Mouse (Mus musculus): Measurements from ENCODE around the gene Cd81. TPM values are rescaled to one million over a fixed set of nuclear protein-coding genes. Genes with fewer than 3 reads are reported as not detected.
A peak's percentile ranks its signal among the peaks of the same experiment; 100 is the strongest.

Gene Cd81
- total and polyA plus RNA-seq, 3 experiments = 693 to 3,201 (median 716) TPM

GRCm38 (mm10) chr7:143020764-143021163 lies 31.8 kb upstream of the Cd81 start:
- no peak for DNase-seq

- no peak for DNase-seq
Measured at GRCm38 (mm10) chr7:143021356-143022164, 31.0 kb upstream of the Cd81 start.

GRCm38 (mm10) chr7:143023499-143023898 lies 29.0 kb upstream of the Cd81 start:
- DNase-seq = no peak

GRCm38 (mm10) chr7:143024293-143024692 lies 28.2 kb upstream of the Cd81 start:
- no peak for DNase-seq

- DNase-seq = no peak
Measured at GRCm38 (mm10) chr7:143025496-143025895, 27.0 kb upstream of the Cd81 start.

GRCm38 (mm10) chr7:143027196-143027595 lies 25.3 kb upstream of the Cd81 start:
- DNase-seq = no peak

GRCm38 (mm10) chr7:143031816-143032215 lies 20.7 kb upstream of the Cd81 start:
- peak; percentile 46 for DNase-seq

- DNase-seq = peak; percentile 34
Measured at GRCm38 (mm10) chr7:143033581-143033980, 19.0 kb upstream of the Cd81 start.

- no peak for DNase-seq
Measured at GRCm38 (mm10) chr7:143034112-143034511, 18.4 kb upstream of the Cd81 start.

- DNase-seq = no peak
Measured at GRCm38 (mm10) chr7:143034519-143035450, 17.8 kb upstream of the Cd81 start.

- DNase-seq = no peak
Measured at GRCm38 (mm10) chr7:143036787-143037186, 15.8 kb upstream of the Cd81 start.

GRCm38 (mm10) chr7:143037306-143037705 lies 15.2 kb upstream of the Cd81 start:
- DNase-seq = no peak

- DNase-seq = no peak
Measured at GRCm38 (mm10) chr7:143038174-143038931, 14.2 kb upstream of the Cd81 start.

GRCm38 (mm10) chr7:143040561-143040960 lies 12.0 kb upstream of the Cd81 start:
- no peak for DNase-seq

GRCm38 (mm10) chr7:143041138-143041822 lies 11.3 kb upstream of the Cd81 start:
- DNase-seq = no peak

- peak; percentile 86 for DNase-seq
Measured at GRCm38 (mm10) chr7:143042089-143042488, 10.4 kb upstream of the Cd81 start.

GRCm38 (mm10) chr7:143042897-143043300 lies 9.6 kb upstream of the Cd81 start:
- DNase-seq = peak; percentile 41

GRCm38 (mm10) chr7:143044049-143044825 lies 8.3 kb upstream of the Cd81 start:
- no peak for DNase-seq

GRCm38 (mm10) chr7:143044826-143045206 lies 7.7 kb upstream of the Cd81 start:
- DNase-seq = no peak

GRCm38 (mm10) chr7:143046358-143046757 lies 6.2 kb upstream of the Cd81 start:
- no peak for DNase-seq

GRCm38 (mm10) chr7:143049331-143049730 lies 3.2 kb upstream of the Cd81 start:
- DNase-seq = peak; percentile 56

All from adrenal gland, adult 2 months (tissue).